Mouse (Mus musculus): Measurements from ENCODE around the gene Pear1. TPM values are rescaled to one million over a fixed set of nuclear protein-coding genes. Genes with fewer than 3 reads are reported as not detected.

Pear1 gene
- polyA plus RNA-seq, 1 experiment from 2014 or later, result 31.6 TPM

- no peak for TF ChIP-seq CTCF (IDR thresholded peaks at IDR 0.05; ENCODE audit: low read depth)
- no peaks in the 10 kb centered on the region for H3K36me3 ChIP-seq (ENCODE audit: insufficient read depth, low read length)
- DNase-seq (ENCODE audit: low spot score), result peak; percentile 38
- WGBS, result 24% methylated on average over 10 of the region's 10 CpGs
- no peak overlapping the region for H3K27ac ChIP-seq
- no peaks in the 10 kb centered on the region for H3K9me3 ChIP-seq (replicated peaks; ENCODE audit: low read length)
- H3K9ac ChIP-seq (ENCODE audit: low read depth, low read length), result no peak overlapping the region
- H3K27me3 ChIP-seq (ENCODE audit: insufficient read depth, low read length), result peaks cover 35% of the 10 kb centered on the region
- no peak overlapping the region for H3K4me2 ChIP-seq (ENCODE audit: low read length)
- ATAC-seq (replicated peaks; ENCODE audit: low FRiP score, low read depth), result no peak
- H3K4me3 ChIP-seq (replicated peaks; ENCODE audit: low read depth, low read length), result no peak overlapping the region
- H3K4me1 ChIP-seq (replicated peaks; ENCODE audit: insufficient read depth, low read length), result peaks cover 4% of the 10 kb centered on the region; the same call in 1 of the 2 replicates
Observed at GRCm38 (mm10) chr3:87812873-87813272, 11.2 kb downstream of the Pear1 start.

GRCm38 (mm10) chr3:87812413-87812812 lies 11.7 kb downstream of the Pear1 start:
- Histone ChIP-seq H3K9me3 (replicated peaks; ENCODE audit: low read length) (no peaks in the 10 kb centered on the region), H3K4me2 (ENCODE audit: low read length) (no peak overlapping the region), H3K27ac (no peak overlapping the region), H3K4me3 (replicated peaks; ENCODE audit: low read depth, low read length) (no peak overlapping the region), H3K4me1 (replicated peaks; ENCODE audit: insufficient read depth, low read length) (peaks cover 4% of the 10 kb centered on the region; the same call in 1 of the 2 replicates), H3K27me3 (ENCODE audit: insufficient read depth, low read length) (peaks cover 35% of the 10 kb centered on the region), H3K9ac (ENCODE audit: low read depth, low read length) (no peak overlapping the region), H3K36me3 (ENCODE audit: insufficient read depth, low read length) (no peaks in the 10 kb centered on the region)
- no peak for ATAC-seq (replicated peaks; ENCODE audit: low FRiP score, low read depth)
- DNase-seq (ENCODE audit: low spot score), result no peak
- no peak for TF ChIP-seq CTCF (IDR thresholded peaks at IDR 0.05; ENCODE audit: low read depth)
- WGBS, result 69% methylated on average over 4 of the region's 4 CpGs

GRCm38 (mm10) chr3:87811297-87811696 lies 12.8 kb downstream of the Pear1 start:
- no peak overlapping the region for H3K4me2 ChIP-seq (ENCODE audit: low read length)
- H3K9me3 ChIP-seq (replicated peaks; ENCODE audit: low read length), result no peaks in the 10 kb centered on the region
- H3K4me3 ChIP-seq (replicated peaks; ENCODE audit: low read depth, low read length), result no peak overlapping the region
- ATAC-seq (replicated peaks; ENCODE audit: low FRiP score, low read depth) (no peak), DNase-seq (ENCODE audit: low spot score) (no peak)
- no peak overlapping the region for H3K27ac ChIP-seq
- peaks cover 4% of the 10 kb centered on the region; the same call in 1 of the 2 replicates for H3K4me1 ChIP-seq (replicated peaks; ENCODE audit: insufficient read depth, low read length)
- H3K9ac ChIP-seq (ENCODE audit: low read depth, low read length), result no peak overlapping the region
- no peaks in the 10 kb centered on the region for H3K36me3 ChIP-seq (ENCODE audit: insufficient read depth, low read length)
- H3K27me3 ChIP-seq (ENCODE audit: insufficient read depth, low read length), result peaks cover 35% of the 10 kb centered on the region
- no peak for TF ChIP-seq CTCF (IDR thresholded peaks at IDR 0.05; ENCODE audit: low read depth)
- WGBS, result 87% methylated on average over 8 of the region's 8 CpGs

GRCm38 (mm10) chr3:87809322-87809962 lies 14.7 kb downstream of the Pear1 start:
- Histone ChIP-seq H3K4me3 (replicated peaks; ENCODE audit: low read depth, low read length) (0 out of 2 replicates have a peak overlapping the region, but pooled peaks have one; percentile 10), H3K36me3 (ENCODE audit: insufficient read depth, low read length) (no peaks in the 10 kb centered on the region), H3K4me1 (replicated peaks; ENCODE audit: insufficient read depth, low read length) (peaks cover 4% of the 10 kb centered on the region; the same call in 1 of the 2 replicates), H3K4me2 (ENCODE audit: low read length) (peak overlapping the region; percentile 46), H3K9ac (ENCODE audit: low read depth, low read length) (0 out of 2 replicates have a peak overlapping the region, but pooled peaks have one; percentile 8), H3K27me3 (ENCODE audit: insufficient read depth, low read length) (peaks cover 35% of the 10 kb centered on the region), H3K27ac (no peak overlapping the region), H3K9me3 (replicated peaks; ENCODE audit: low read length) (no peaks in the 10 kb centered on the region)
- peak; percentile 78 for ATAC-seq (replicated peaks; ENCODE audit: low FRiP score, low read depth)
- DNase-seq (ENCODE audit: low spot score), result peak; percentile 50
- 8% methylated on average over 28 of the region's 28 CpGs for WGBS
- no peak for TF ChIP-seq CTCF (IDR thresholded peaks at IDR 0.05; ENCODE audit: low read depth)

GRCm38 (mm10) chr3:87804038-87804677 lies 19.9 kb downstream of the Pear1 start:
- Histone ChIP-seq H3K4me3 (replicated peaks; ENCODE audit: low read depth, low read length) (peak overlapping the region; percentile 11; the same call in 1 of the 2 replicates), H3K9me3 (replicated peaks; ENCODE audit: low read length) (no peaks in the 10 kb centered on the region), H3K27me3 (ENCODE audit: insufficient read depth, low read length) (peaks cover 11% of the 10 kb centered on the region), H3K4me2 (ENCODE audit: low read length) (peak overlapping the region; percentile 47), H3K4me1 (replicated peaks; ENCODE audit: insufficient read depth, low read length) (peaks cover 4% of the 10 kb centered on the region; the same call in 1 of the 2 replicates), H3K27ac (no peak overlapping the region), H3K9ac (ENCODE audit: low read depth, low read length) (no peak overlapping the region), H3K36me3 (ENCODE audit: insufficient read depth, low read length) (no peaks in the 10 kb centered on the region)
- WGBS, result 3% methylated on average over 26 of the region's 26 CpGs
- 0 out of 2 replicates have a peak, but pooled peaks have one; percentile 27 for ATAC-seq (replicated peaks; ENCODE audit: low FRiP score, low read depth)
- no peak for DNase-seq (ENCODE audit: low spot score)
- no peak for TF ChIP-seq CTCF (IDR thresholded peaks at IDR 0.05; ENCODE audit: low read depth)

GRCm38 (mm10) chr3:87801681-87802080 lies 22.4 kb downstream of the Pear1 start:
- no peak; the same call in 1 of the 2 replicates for ATAC-seq (replicated peaks; ENCODE audit: low FRiP score, low read depth)
- no peak overlapping the region for H3K9ac ChIP-seq (ENCODE audit: low read depth, low read length)
- H3K9me3 ChIP-seq (replicated peaks; ENCODE audit: low read length), result no peaks in the 10 kb centered on the region
- H3K36me3 ChIP-seq (ENCODE audit: insufficient read depth, low read length), result no peaks in the 10 kb centered on the region
- no peak for DNase-seq (ENCODE audit: low spot score)
- H3K4me2 ChIP-seq (ENCODE audit: low read length), result no peak overlapping the region
- WGBS, result 50% methylated on average over 5 of the region's 5 CpGs
- peaks cover 4% of the 10 kb centered on the region; the same call in 1 of the 2 replicates for H3K4me1 ChIP-seq (replicated peaks; ENCODE audit: insufficient read depth, low read length)
- TF ChIP-seq CTCF (IDR thresholded peaks at IDR 0.05; ENCODE audit: low read depth), result no peak
- H3K27me3 ChIP-seq (ENCODE audit: insufficient read depth, low read length), result peaks cover 22% of the 10 kb centered on the region
- no peak overlapping the region for H3K4me3 ChIP-seq (replicated peaks; ENCODE audit: low read depth, low read length)
- H3K27ac ChIP-seq, result no peak overlapping the region
